Comparison of ENCODE assay signal across 18 mouse cellular contexts in genomic region chr11:44021638-44022037, GRCm38 (mm10).
DNase-seq lines count a peak whose midpoint lies in the region; ATAC-seq and TF ChIP-seq lines count a peak whose summit lies in the region.
"Had no signal": no experiment of that assay in that cellular context is flagged by ENCODE, and none has a peak within 500 bp of the region (broad histone marks: within the 10 kb centered on the region; RNA-seq: fewer than 3 reads in every experiment).

No protein-coding gene starts in this region.

- WGBS in midbrain, postnatal 0 days, result 56% methylated on average over 4 of the region's 4 CpGs
- WGBS in midbrain, embryonic 13.5 days, result 71% methylated on average over 4 of the region's 4 CpGs

- no peaks in the 10 kb centered on the region for H3K36me3 ChIP-seq in midbrain, postnatal 0 days (ENCODE audit: insufficient read depth, low read length)
- H3K36me3 ChIP-seq in midbrain, embryonic 13.5 days, result no peaks in the 10 kb centered on the region
- H3K36me3 ChIP-seq: embryonic facial prominence, embryonic 13.5 days; forebrain, embryonic 15.5 days; heart, embryonic 13.5 days; kidney, embryonic 15.5 days had no signal

- H3K27ac ChIP-seq in midbrain, postnatal 0 days (ENCODE audit: low read depth, low read length), result no peak overlapping the region
- H3K27ac ChIP-seq in midbrain, embryonic 13.5 days, result no peak overlapping the region
- H3K27ac ChIP-seq: embryonic facial prominence, embryonic 13.5 days; forebrain, embryonic 15.5 days; gastrocnemius, adult 2 months; heart, embryonic 13.5 days; kidney, embryonic 15.5 days had no signal

- H3K4me1 ChIP-seq in midbrain, postnatal 0 days (ENCODE audit: insufficient read depth, low read length), result no peaks in the 10 kb centered on the region
- H3K4me1 ChIP-seq in midbrain, embryonic 13.5 days (replicated peaks), result no peaks in the 10 kb centered on the region
- H3K4me1 ChIP-seq: embryonic facial prominence, embryonic 13.5 days; forebrain, embryonic 15.5 days; kidney, embryonic 15.5 days had no signal

- no peaks in the 10 kb centered on the region for H3K27me3 ChIP-seq in midbrain, postnatal 0 days (ENCODE audit: insufficient read depth, low read length)
- H3K27me3 ChIP-seq in midbrain, embryonic 13.5 days, result no peaks in the 10 kb centered on the region
- H3K27me3 ChIP-seq: embryonic facial prominence, embryonic 13.5 days; heart, embryonic 13.5 days; kidney, embryonic 15.5 days had no signal

- TF ChIP-seq CTCF in midbrain, postnatal 0 days (IDR thresholded peaks at IDR 0.05), result no peak

- H3K4me3 ChIP-seq in midbrain, postnatal 0 days (ENCODE audit: low read depth, low read length), result no peak overlapping the region
- no peak overlapping the region for H3K4me3 ChIP-seq in midbrain, embryonic 13.5 days (replicated peaks)
- H3K4me3 ChIP-seq: embryonic facial prominence, embryonic 13.5 days; forebrain, embryonic 15.5 days; gastrocnemius, adult 2 months; heart, embryonic 13.5 days; kidney, embryonic 15.5 days had no signal

- peak; percentile 34 to 49 for DNase-seq in cerebellum, postnatal 25 days
- no peak for DNase-seq in cerebellum, adult 8-10 months
- no peak for DNase-seq in frontal cortex, postnatal 10 days (ENCODE audit: low spot score in 2 of 2)
- DNase-seq in midbrain, postnatal 0 days (ENCODE audit: low spot score), result peak; percentile 54
- no peak for DNase-seq in ovary, adult 18-20 months (ENCODE audit: low spot score)
- DNase-seq: adrenal gland, adult 2 months; adrenal gland, postnatal 25 days; gastrocnemius, adult 2 months; gastrocnemius, postnatal 36 days; heart, postnatal 36 days; kidney, adult 2 months had no signal

- peak; percentile 31; the same call in 1 of the 2 replicates for ATAC-seq in frontal cortex, adult (ENCODE audit: low TSS enrichment)
- ATAC-seq in midbrain, postnatal 0 days (ENCODE audit: low FRiP score), result no peak
- ATAC-seq in midbrain, embryonic 13.5 days, result no peak
- ATAC-seq: forebrain, embryonic 15.5 days; intestine, embryonic 16.5 days had no signal

- no peak overlapping the region for H3K4me2 ChIP-seq in midbrain, postnatal 0 days (ENCODE audit: low read depth, low read length, poor library complexity, severe bottlenecking)
- no peak overlapping the region for H3K4me2 ChIP-seq in midbrain, embryonic 13.5 days (replicated peaks)
- H3K4me2 ChIP-seq: embryonic facial prominence, embryonic 13.5 days; forebrain, embryonic 15.5 days; heart, embryonic 13.5 days; kidney, embryonic 15.5 days had no signal

- no peak overlapping the region for H3K9ac ChIP-seq in midbrain, postnatal 0 days (replicated peaks; ENCODE audit: low read length, poor library complexity, severe bottlenecking)
- no peak overlapping the region for H3K9ac ChIP-seq in midbrain, embryonic 13.5 days (replicated peaks)
- H3K9ac ChIP-seq: embryonic facial prominence, embryonic 13.5 days; forebrain, embryonic 15.5 days; heart, embryonic 13.5 days; kidney, embryonic 15.5 days had no signal

- no peaks in the 10 kb centered on the region for H3K9me3 ChIP-seq in midbrain, postnatal 0 days (ENCODE audit: low read length)
- no peaks in the 10 kb centered on the region for H3K9me3 ChIP-seq in midbrain, embryonic 13.5 days
- H3K9me3 ChIP-seq: embryonic facial prominence, embryonic 13.5 days; forebrain, embryonic 15.5 days; heart, embryonic 13.5 days; kidney, embryonic 15.5 days had no signal

Comparison
In these comparisons a context has a peak if more than half of its experiments do, and no peak if none do; other contexts are left out.
1. DNase-seq: peak in cerebellum, postnatal 25 days (2 of 2) and midbrain, postnatal 0 days (single experiment); none in cerebellum, adult 8-10 months (single experiment), frontal cortex, postnatal 10 days (0 of 2) and ovary, adult 18-20 months (single experiment).